Mouse (Mus musculus): ENCODE results near the gene Stom.

The Stom gene

GRCm38 (mm10) chr2:35278371-35279210 is 58.2 kb downstream of the Stom start:
- no peak for DNase-seq (ENCODE audit: inconsistent age in 2 of 2, low spot score in 1 of 2)

- DNase-seq (ENCODE audit: inconsistent age in 2 of 2, low spot score in 1 of 2): peak in 1 of 2 experiments; percentile 69
These were observed 59.1 kb downstream of the Stom start for GRCm38 (mm10) chr2:35277686-35278085.

- peak; percentile 40 to 73 for DNase-seq (ENCODE audit: inconsistent age in 2 of 2, low spot score in 1 of 2)
These were observed 63.2 kb downstream of the Stom start for GRCm38 (mm10) chr2:35273536-35273935.

- DNase-seq (ENCODE audit: inconsistent age in 2 of 2, low spot score in 1 of 2): no peak
These were observed 63.9 kb downstream of the Stom start for GRCm38 (mm10) chr2:35272881-35273280.

- peak; percentile 69 to 84 for DNase-seq (ENCODE audit: inconsistent age in 2 of 2, low spot score in 1 of 2)
These were observed 65.0 kb downstream of the Stom start for GRCm38 (mm10) chr2:35271817-35272216.

GRCm38 (mm10) chr2:35270531-35270984 is 66.2 kb downstream of the Stom start:
- peak; percentile 59 to 87 for DNase-seq (ENCODE audit: inconsistent age in 2 of 2, low spot score in 1 of 2)

- DNase-seq (ENCODE audit: inconsistent age in 2 of 2, low spot score in 1 of 2): peak; percentile 45 to 58
These were observed 67.0 kb downstream of the Stom start for GRCm38 (mm10) chr2:35269716-35270260.

GRCm38 (mm10) chr2:35269136-35269535 is 67.6 kb downstream of the Stom start:
- DNase-seq (ENCODE audit: inconsistent age in 2 of 2, low spot score in 1 of 2): peak; percentile 59 to 83

GRCm38 (mm10) chr2:35267876-35268566 is 68.8 kb downstream of the Stom start:
- DNase-seq (ENCODE audit: inconsistent age in 2 of 2, low spot score in 1 of 2): no peak

GRCm38 (mm10) chr2:35267156-35267875 is 69.5 kb downstream of the Stom start:
- DNase-seq (ENCODE audit: inconsistent age in 2 of 2, low spot score in 1 of 2): no peak

GRCm38 (mm10) chr2:35266251-35266905 is 70.4 kb downstream of the Stom start:
- DNase-seq (ENCODE audit: inconsistent age in 2 of 2, low spot score in 1 of 2): no peak

GRCm38 (mm10) chr2:35265775-35266174 is 71.0 kb downstream of the Stom start:
- DNase-seq (ENCODE audit: inconsistent age in 2 of 2, low spot score in 1 of 2): no peak

GRCm38 (mm10) chr2:35265296-35265695 is 71.5 kb downstream of the Stom start:
- peak; percentile 48 to 82 for DNase-seq (ENCODE audit: inconsistent age in 2 of 2, low spot score in 1 of 2)

GRCm38 (mm10) chr2:35264095-35264494 is 72.7 kb downstream of the Stom start:
- DNase-seq (ENCODE audit: inconsistent age in 2 of 2, low spot score in 1 of 2): no peak

All from adrenal gland, adult (tissue).